Mouse (Mus musculus): ENCODE results near the gene Fam57b. TPM values are rescaled to one million over a fixed set of nuclear protein-coding genes. Genes with fewer than 3 reads are reported as not detected.

The Fam57b gene
- 50.9 and 64.4 TPM in 2 replicates for polyA plus RNA-seq (2014; fragmentation: Nextera tagmentation; extraction: Ambion mirVana)

DNA sequence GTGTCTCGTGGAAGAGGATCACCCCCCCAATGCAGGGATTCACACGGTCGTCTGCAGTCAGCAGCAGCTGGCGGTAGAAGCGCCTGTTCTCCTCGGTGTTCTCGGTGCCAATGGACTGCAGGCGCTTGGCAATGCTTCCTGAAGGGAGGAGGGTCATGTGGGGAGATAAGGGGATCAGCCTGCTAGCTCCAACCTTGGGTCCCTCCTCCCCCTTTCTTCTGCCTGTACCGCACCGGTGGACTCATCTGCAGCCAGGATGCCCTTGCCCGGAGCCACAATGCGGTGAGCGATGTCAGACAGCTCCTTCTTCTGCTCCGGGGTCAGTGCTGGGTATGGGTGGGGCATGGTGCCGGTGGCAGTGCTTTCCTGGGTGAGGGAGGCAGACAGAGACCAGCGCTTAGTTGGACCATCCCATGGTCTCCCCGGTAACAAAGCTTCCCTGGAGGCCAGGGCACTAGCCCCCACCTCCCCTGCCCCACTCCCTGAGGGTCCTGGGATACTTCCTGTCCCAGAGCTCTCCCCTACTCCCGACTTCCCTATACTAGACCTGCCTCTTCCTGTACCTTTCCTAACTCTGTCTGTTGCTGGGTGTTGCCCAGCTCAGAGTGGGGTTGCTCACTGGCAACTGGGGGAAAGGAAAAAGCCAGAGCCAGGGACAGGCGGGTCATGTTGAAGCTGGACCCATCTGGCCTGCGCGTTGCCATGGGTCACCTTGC, at the start of gene Fam57b:
Gene Fam57b (plus strand): TSS at position 258 of the 716 bp plus-strand sequence.
- H3K27me3 ChIP-seq (ENCODE audit: control insufficient read depth, insufficient read depth, low read length) = no peaks in the 10 kb centered on the region
- peak within 1 kb of the TSS; percentile 90 for H3K4me2 ChIP-seq (ENCODE audit: low read depth, low read length)
- WGBS = 23% methylated on average over 21 of the region's 21 CpGs
- peak within 1 kb of the TSS; percentile 87 for H3K9ac ChIP-seq (replicated peaks; ENCODE audit: low read depth, low read length)
- H3K4me3 ChIP-seq (ENCODE audit: low read depth, low read length) = peak within 1 kb of the TSS; percentile 81
- H3K27ac ChIP-seq (ENCODE audit: low read depth, low read length) = peak within 1 kb of the TSS; percentile 95
- H3K9me3 ChIP-seq (ENCODE audit: control insufficient read depth, low read length) = no peaks in the 10 kb centered on the region
- H3K4me1 ChIP-seq (ENCODE audit: control insufficient read depth, insufficient read depth, low read length) = peaks cover 19% of the 10 kb centered on the region
- peaks cover 26% of the 10 kb centered on the region for H3K36me3 ChIP-seq (ENCODE audit: control insufficient read depth, insufficient read depth, low read length)
- ATAC-seq (ENCODE audit: low read depth) = no peak

DNA sequence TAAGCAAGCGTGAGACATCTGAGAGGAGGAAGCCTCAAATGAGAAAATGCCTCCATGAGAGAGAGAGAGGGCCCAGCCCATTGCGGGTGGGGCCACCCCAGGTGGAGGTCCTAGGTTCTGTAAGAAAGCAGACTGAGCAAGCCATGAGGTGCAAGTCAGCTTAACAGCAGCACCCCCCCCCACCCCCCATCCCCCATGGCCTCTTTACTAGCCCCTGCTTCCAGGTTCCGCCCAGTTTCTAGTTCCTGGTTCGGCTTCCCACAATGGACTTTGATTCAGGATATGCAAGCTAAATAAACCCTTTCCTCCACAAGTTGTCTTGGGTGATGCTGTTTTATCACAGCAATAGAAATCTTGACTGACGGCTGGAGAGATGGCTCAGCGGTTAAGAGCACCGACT, 48.6 kb upstream of the Fam57b start:
- ATAC-seq (ENCODE audit: low read depth) = no peak
- 82% methylated on average over 7 of the region's 7 CpGs for WGBS
- H3K9ac ChIP-seq (replicated peaks; ENCODE audit: low read depth, low read length) = no peak overlapping the region
- H3K27me3 ChIP-seq (ENCODE audit: control insufficient read depth, insufficient read depth, low read length) = no peaks in the 10 kb centered on the region
- no peak overlapping the region for H3K4me3 ChIP-seq (ENCODE audit: low read depth, low read length)
- H3K9me3 ChIP-seq (ENCODE audit: control insufficient read depth, low read length) = no peaks in the 10 kb centered on the region
- no peaks in the 10 kb centered on the region for H3K36me3 ChIP-seq (ENCODE audit: control insufficient read depth, insufficient read depth, low read length)
- no peak overlapping the region for H3K27ac ChIP-seq (ENCODE audit: low read depth, low read length)
- H3K4me1 ChIP-seq (ENCODE audit: control insufficient read depth, insufficient read depth, low read length) = no peaks in the 10 kb centered on the region
- H3K4me2 ChIP-seq (ENCODE audit: low read depth, low read length) = no peak overlapping the region

DNA sequence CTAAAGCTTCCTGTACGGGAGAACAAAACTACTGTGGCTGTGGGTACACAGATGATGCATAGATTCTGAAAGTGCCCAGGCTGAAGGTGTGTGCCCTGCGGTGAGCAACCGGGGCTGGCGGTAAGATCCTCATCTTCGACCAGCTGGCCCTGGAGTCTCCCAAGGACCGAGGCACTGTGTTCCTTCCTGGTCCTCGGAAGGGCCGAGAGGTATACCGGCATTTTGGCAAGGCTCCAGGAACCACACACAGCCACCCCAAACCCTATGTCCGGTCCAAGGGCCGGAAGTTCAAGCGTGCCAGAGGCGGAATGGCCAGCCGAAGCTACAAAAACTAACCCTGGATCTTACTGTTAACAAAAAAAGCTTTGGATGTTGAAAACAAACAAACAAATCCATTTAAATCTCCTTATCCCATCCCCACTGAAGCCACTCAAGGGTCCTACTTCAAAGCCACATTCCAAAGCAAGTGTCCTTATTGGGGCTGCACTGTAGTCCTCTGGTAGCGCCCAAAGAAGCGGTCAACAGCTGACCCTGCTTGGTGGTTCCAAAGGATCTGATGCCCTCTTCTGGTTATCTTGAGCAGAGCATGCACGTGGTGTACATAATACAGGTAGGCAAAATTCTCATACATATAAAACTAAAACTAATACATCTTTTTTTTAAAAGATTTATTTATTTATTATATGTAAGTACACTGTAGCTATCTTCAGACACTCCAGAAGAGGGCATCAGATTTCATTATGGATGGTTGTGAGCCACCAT, 47.7 kb upstream of the Fam57b start:
- no peaks in the 10 kb centered on the region for H3K4me1 ChIP-seq (ENCODE audit: control insufficient read depth, insufficient read depth, low read length)
- no peak overlapping the region for H3K4me3 ChIP-seq (ENCODE audit: low read depth, low read length)
- ATAC-seq (ENCODE audit: low read depth) = no peak
- no peaks in the 10 kb centered on the region for H3K36me3 ChIP-seq (ENCODE audit: control insufficient read depth, insufficient read depth, low read length)
- H3K9ac ChIP-seq (replicated peaks; ENCODE audit: low read depth, low read length) = no peak overlapping the region
- H3K4me2 ChIP-seq (ENCODE audit: low read depth, low read length) = no peak overlapping the region
- no peaks in the 10 kb centered on the region for H3K27me3 ChIP-seq (ENCODE audit: control insufficient read depth, insufficient read depth, low read length)
- WGBS = 95% methylated on average over 17 of the region's 17 CpGs
- H3K9me3 ChIP-seq (ENCODE audit: control insufficient read depth, low read length) = no peaks in the 10 kb centered on the region
- H3K27ac ChIP-seq (ENCODE audit: low read depth, low read length) = no peak overlapping the region

DNA sequence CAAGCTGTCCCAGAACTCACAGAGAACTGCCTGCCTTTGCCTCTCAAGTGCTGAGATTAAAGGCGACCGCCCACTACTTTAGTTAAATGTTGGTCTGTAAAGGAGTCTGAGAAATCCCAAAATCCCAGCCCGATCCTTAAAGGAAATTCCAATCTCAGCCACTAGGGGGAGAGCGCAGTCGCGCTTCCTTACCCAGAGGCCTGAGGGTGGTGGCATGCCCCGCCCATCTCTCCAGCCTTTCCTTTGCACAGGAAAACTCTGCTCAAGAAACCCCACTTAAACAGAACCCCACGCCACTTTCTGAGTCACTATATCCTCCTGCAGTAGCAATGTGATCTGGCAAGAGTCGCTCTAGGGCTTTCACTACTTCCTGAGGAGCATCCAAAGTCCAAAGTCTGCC, 42.6 kb upstream of the Fam57b start:
- Histone ChIP-seq H3K4me2 (ENCODE audit: low read depth, low read length) (0 out of 2 replicates have a peak overlapping the region, but pooled peaks have one; percentile 9), H3K27ac (ENCODE audit: low read depth, low read length) (no peak overlapping the region), H3K36me3 (ENCODE audit: control insufficient read depth, insufficient read depth, low read length) (no peaks in the 10 kb centered on the region), H3K4me3 (ENCODE audit: low read depth, low read length) (no peak overlapping the region), H3K4me1 (ENCODE audit: control insufficient read depth, insufficient read depth, low read length) (no peaks in the 10 kb centered on the region), H3K9ac (replicated peaks; ENCODE audit: low read depth, low read length) (no peak overlapping the region), H3K9me3 (ENCODE audit: control insufficient read depth, low read length) (no peaks in the 10 kb centered on the region), H3K27me3 (ENCODE audit: control insufficient read depth, insufficient read depth, low read length) (no peaks in the 10 kb centered on the region)
- ATAC-seq (ENCODE audit: low read depth) = peak; percentile 65; the same call in 1 of the 2 replicates
- 1% methylated on average over 9 of the region's 9 CpGs for WGBS

DNA sequence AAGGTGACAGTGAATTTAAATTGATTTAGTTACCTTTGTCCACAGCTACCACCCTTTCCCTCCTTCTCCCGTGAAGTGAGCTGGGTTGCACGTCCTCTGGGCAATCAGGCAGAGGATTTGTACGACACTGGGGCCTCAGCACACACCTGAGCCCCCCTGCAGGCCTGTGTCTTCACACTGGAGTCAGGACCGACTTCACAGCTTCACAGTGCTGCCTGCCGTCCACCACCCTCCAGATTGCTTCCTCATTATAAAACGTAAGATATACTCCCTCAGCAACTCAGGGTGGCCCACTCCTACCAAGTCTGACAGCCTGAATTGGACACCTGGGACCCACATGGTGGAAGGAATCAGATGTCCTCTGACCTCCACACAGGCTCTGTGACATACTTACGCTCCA, 38.9 kb upstream of the Fam57b start:
- 0 out of 2 replicates have a peak, but pooled peaks have one; percentile 2 for ATAC-seq (ENCODE audit: low read depth)
- WGBS = 52% methylated on average over 7 of the region's 7 CpGs

DNA sequence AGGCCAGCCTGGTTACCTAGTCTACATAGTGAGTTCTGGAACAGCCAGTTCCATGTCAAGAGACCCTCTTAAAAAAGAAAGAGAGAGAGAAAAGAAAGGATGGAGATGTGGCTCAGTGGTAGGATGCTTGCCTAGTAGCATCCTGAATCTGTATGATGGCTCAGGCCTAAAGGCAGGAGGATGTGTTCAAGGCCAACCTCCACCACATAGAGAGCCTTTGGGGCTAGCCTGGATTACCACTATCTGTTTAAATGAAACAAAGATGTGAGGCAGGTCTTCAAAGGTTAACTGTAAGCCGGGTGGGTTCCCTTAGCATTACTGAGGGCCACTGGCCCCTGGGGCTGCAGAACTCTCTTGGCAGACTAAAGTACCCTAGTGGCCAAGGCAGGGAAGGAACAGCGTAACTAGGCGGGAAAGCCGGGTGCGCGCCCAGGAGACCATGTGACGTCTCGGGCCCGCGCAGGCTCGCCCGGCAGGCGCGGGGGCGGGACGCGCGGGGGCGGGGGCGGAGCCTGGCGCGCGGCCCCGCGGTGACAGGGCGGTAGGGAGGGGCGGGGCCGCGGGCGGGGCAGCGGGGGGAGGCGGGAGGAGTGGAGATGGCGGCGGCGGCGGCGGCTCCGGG, 38.3 kb upstream of the Fam57b start, which contains the start of gene Mapk3:
Gene Mapk3 (plus strand): TSS at position 552 of the 622 bp plus-strand sequence.
- Histone ChIP-seq H3K27ac (ENCODE audit: low read depth, low read length) (peak within 1 kb of the TSS; percentile 85), H3K4me1 (ENCODE audit: control insufficient read depth, insufficient read depth, low read length) (peaks cover 19% of the 10 kb centered on the region), H3K36me3 (ENCODE audit: control insufficient read depth, insufficient read depth, low read length) (no peaks in the 10 kb centered on the region; the same call in 1 of the 2 replicates), H3K4me2 (ENCODE audit: low read depth, low read length) (peak within 1 kb of the TSS; percentile 59), H3K27me3 (ENCODE audit: control insufficient read depth, insufficient read depth, low read length) (no peaks in the 10 kb centered on the region), H3K9ac (replicated peaks; ENCODE audit: low read depth, low read length) (peak within 1 kb of the TSS; percentile 83), H3K9me3 (ENCODE audit: control insufficient read depth, low read length) (no peaks in the 10 kb centered on the region), H3K4me3 (ENCODE audit: low read depth, low read length) (peak within 1 kb of the TSS; percentile 66)
- ATAC-seq (ENCODE audit: low read depth) = peak; percentile 68
- 1% methylated on average over 33 of the region's 38 CpGs for WGBS

More for the DNA sequence above, 38.9 kb upstream of the Fam57b start:
- no peak overlapping the region for H3K4me2 ChIP-seq (ENCODE audit: low read depth, low read length)
- no peaks in the 10 kb centered on the region for H3K36me3 ChIP-seq (ENCODE audit: control insufficient read depth, insufficient read depth, low read length)
- H3K9me3 ChIP-seq (ENCODE audit: control insufficient read depth, low read length) = no peaks in the 10 kb centered on the region
- H3K27ac ChIP-seq (ENCODE audit: low read depth, low read length) = no peak overlapping the region
- peaks cover 19% of the 10 kb centered on the region for H3K4me1 ChIP-seq (ENCODE audit: control insufficient read depth, insufficient read depth, low read length)
- H3K9ac ChIP-seq (replicated peaks; ENCODE audit: low read depth, low read length) = no peak overlapping the region
- H3K27me3 ChIP-seq (ENCODE audit: control insufficient read depth, insufficient read depth, low read length) = no peaks in the 10 kb centered on the region
- no peak overlapping the region for H3K4me3 ChIP-seq (ENCODE audit: low read depth, low read length)

DNA sequence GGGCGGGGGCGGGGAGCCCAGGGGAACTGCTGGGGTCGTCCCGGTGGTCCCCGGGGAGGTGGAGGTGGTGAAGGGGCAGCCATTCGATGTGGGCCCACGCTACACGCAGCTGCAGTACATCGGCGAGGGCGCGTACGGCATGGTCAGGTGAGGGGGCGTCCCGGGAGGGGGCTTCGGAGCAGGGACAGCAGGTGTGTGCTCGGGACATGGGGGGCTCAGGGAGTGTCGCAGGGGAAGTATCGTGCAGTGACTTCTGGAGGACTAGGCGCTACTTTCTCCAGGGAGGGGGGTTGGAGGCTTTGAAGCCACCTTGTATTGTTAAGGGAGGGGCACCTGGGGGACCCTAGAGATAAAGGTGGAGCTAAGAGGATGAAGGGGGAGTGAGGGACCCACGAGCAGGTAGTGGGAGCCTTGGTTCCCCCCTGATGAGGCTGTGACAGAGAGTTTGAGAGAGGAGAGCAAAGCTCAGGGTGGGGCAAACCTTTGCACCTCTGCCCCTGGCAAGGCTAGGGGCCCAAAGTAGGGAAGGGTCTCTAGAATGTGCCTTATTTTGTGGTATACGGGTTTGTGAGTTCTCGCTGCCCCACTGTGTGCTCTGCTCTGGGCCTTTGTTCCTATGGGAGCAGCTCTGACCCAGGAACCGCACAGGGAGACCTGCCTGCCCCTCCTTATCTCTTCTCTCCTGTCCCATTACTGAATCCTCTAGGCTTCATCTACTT, 37.6 kb upstream of the Fam57b start:
- 2% methylated on average over 24 of the region's 24 CpGs for WGBS
- peak; percentile 68 for ATAC-seq (ENCODE audit: low read depth)
- H3K36me3 ChIP-seq (ENCODE audit: control insufficient read depth, insufficient read depth, low read length) = peaks cover 2% of the 10 kb centered on the region; the same call in 1 of the 2 replicates
- H3K27ac ChIP-seq (ENCODE audit: low read depth, low read length) = peak overlapping the region; percentile 85
- H3K4me1 ChIP-seq (ENCODE audit: control insufficient read depth, insufficient read depth, low read length) = peaks cover 19% of the 10 kb centered on the region
- peak overlapping the region; percentile 83 for H3K9ac ChIP-seq (replicated peaks; ENCODE audit: low read depth, low read length)
- H3K4me3 ChIP-seq (ENCODE audit: low read depth, low read length) = peak overlapping the region; percentile 66
- H3K4me2 ChIP-seq (ENCODE audit: low read depth, low read length) = peak overlapping the region; percentile 59
- H3K27me3 ChIP-seq (ENCODE audit: control insufficient read depth, insufficient read depth, low read length) = no peaks in the 10 kb centered on the region
- no peaks in the 10 kb centered on the region for H3K9me3 ChIP-seq (ENCODE audit: control insufficient read depth, low read length)

DNA sequence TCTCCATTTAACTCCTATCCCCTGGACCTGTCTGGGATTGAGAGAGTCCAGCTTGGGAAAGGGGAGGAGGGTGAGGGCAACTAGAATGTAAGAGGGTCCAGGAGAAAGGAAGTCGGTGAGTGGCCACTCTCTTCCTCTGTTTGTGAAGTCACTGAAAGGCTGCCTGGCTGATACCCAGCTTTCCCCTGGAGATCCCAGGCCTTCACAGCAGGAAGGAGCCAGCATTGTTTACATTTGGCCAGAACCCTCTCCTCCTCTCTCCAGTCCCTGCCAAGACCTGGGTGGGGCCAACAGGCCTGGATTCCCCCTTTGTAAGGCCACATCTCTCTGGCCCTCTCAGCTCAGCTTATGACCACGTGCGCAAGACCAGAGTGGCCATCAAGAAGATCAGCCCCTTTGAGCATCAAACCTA, 37.1 kb upstream of the Fam57b start:
- peak; percentile 49; the same call in 1 of the 2 replicates for ATAC-seq (ENCODE audit: low read depth)
- no peaks in the 10 kb centered on the region for H3K27me3 ChIP-seq (ENCODE audit: control insufficient read depth, insufficient read depth, low read length)
- peak overlapping the region; percentile 59 for H3K4me2 ChIP-seq (ENCODE audit: low read depth, low read length)
- WGBS = 21% methylated on average over 3 of the region's 3 CpGs
- no peaks in the 10 kb centered on the region for H3K9me3 ChIP-seq (ENCODE audit: control insufficient read depth, low read length)
- peak overlapping the region; percentile 85 for H3K27ac ChIP-seq (ENCODE audit: low read depth, low read length)
- peak overlapping the region; percentile 83 for H3K9ac ChIP-seq (replicated peaks; ENCODE audit: low read depth, low read length)
- H3K4me1 ChIP-seq (ENCODE audit: control insufficient read depth, insufficient read depth, low read length) = peaks cover 19% of the 10 kb centered on the region
- peak overlapping the region; percentile 66 for H3K4me3 ChIP-seq (ENCODE audit: low read depth, low read length)
- H3K36me3 ChIP-seq (ENCODE audit: control insufficient read depth, insufficient read depth, low read length) = peaks cover 6% of the 10 kb centered on the region
